Mouse (Mus musculus) liver, postnatal 0 days (tissue): ENCODE results near the gene Gm21663. TPM values are rescaled to one million over a fixed set of nuclear protein-coding genes. Genes with fewer than 3 reads are reported as not detected.
A peak's percentile ranks its signal among the peaks of the same experiment; 100 is the strongest.
"Not testable (repeated sequence)": the region's sequence is repeated elsewhere in the genome, so short reads cannot be mapped to it uniquely, and the experiment has no call there.

Experiments
- ATAC-seq: fragments of 200-750 bp; cut with Nextera tagmentation; 2 replicates; pipeline ENCODE4 v1.8.0; 2017; ENCODE audit warnings: mild to moderate bottlenecking, moderate library complexity
- DNase-seq: peaks from one replicate; pipeline ENCODE4 v3.0.0-alpha.2; 2016
- H3K27ac ChIP-seq: fragments of 300-500 bp; sonication (generic); 2 replicates; pipeline ENCODE4 v1.5.1; 2014; ENCODE audit warnings: antibody characterized with exemption, moderate library complexity, mild to moderate bottlenecking, low read depth
- H3K27me3 ChIP-seq: fragments of 300-500 bp; sonication (generic); 2 replicates; pipeline ENCODE4 v1.6.1; 2014; ENCODE audit warnings: low read length, control low read depth, mixed read lengths; ENCODE audit not compliant: insufficient read depth
- H3K36me3 ChIP-seq: fragments of 300-500 bp; sonication (generic); replicated peaks from 2 replicates; pipeline ENCODE4 v1.6.1; 2014; ENCODE audit warnings: mild to moderate bottlenecking, control low read depth, low read length, moderate library complexity, mixed read lengths; ENCODE audit not compliant: insufficient read depth
- H3K4me1 ChIP-seq: fragments of 300-500 bp; sonication (generic); 2 replicates; pipeline ENCODE4 v1.6.1; 2014; ENCODE audit warnings: antibody characterized with exemption, mild to moderate bottlenecking, control low read depth; ENCODE audit not compliant: insufficient read depth
- H3K4me2 ChIP-seq: fragments of 300-500 bp; sonication (generic); 2 replicates; pipeline ENCODE4 v1.6.1; 2014; ENCODE audit warnings: low read depth, mild to moderate bottlenecking, low read length, moderate library complexity, mixed read lengths
- H3K4me3 ChIP-seq: fragments of 300-500 bp; sonication (generic); 2 replicates; pipeline ENCODE4 v1.5.1; 2014; ENCODE audit warnings: low read depth, low read length
- H3K9ac ChIP-seq: fragments of 300-500 bp; sonication (generic); replicated peaks from 2 replicates; pipeline ENCODE4 v1.6.1; 2014; ENCODE audit warnings: mild to moderate bottlenecking, moderate library complexity
- H3K9me3 ChIP-seq: fragments of 300-500 bp; sonication (generic); 2 replicates; pipeline ENCODE4 v1.6.1; 2016; ENCODE audit warnings: mild to moderate bottlenecking, control low read depth, low read length, mixed read lengths
- WGBS: fragments of 180-500 bp; shearing (Covaris S2); extraction: QIAGEN DNeasy Blood & Tissue Kit; methylation state at CpG from one replicate; pipeline ENCODE4 v1.1.7; 2014; ENCODE audit not compliant: insufficient replicate concordance; 5-methylcytosine and 5-hydroxymethylcytosine counted together
- polyA plus RNA-seq: library from polyadenylated mRNA; unstranded; fragments of >200 nt; fragmentation: Nextera tagmentation; extraction: Ambion mirVana; gene quantifications from 2 replicates; pipeline ENCODE4 v1.2.1, GENCODE M21; 2015

Gene Gm21663
- not detected in 2 replicates for polyA plus RNA-seq

GRCm38 (mm10) chr5:25942281-25942680, at the start of gene Gm21663:
Gm21663 (minus strand) TSS chr5:25942381.
- not testable (repeated sequence) for H3K9ac ChIP-seq, ATAC-seq, H3K27ac ChIP-seq, H3K9me3 ChIP-seq, H3K4me2 ChIP-seq, H3K36me3 ChIP-seq, DNase-seq, H3K27me3 ChIP-seq, H3K4me3 ChIP-seq, H3K4me1 ChIP-seq
- 45% methylated on average over 2 of the region's 2 CpGs for WGBS

DNA sequence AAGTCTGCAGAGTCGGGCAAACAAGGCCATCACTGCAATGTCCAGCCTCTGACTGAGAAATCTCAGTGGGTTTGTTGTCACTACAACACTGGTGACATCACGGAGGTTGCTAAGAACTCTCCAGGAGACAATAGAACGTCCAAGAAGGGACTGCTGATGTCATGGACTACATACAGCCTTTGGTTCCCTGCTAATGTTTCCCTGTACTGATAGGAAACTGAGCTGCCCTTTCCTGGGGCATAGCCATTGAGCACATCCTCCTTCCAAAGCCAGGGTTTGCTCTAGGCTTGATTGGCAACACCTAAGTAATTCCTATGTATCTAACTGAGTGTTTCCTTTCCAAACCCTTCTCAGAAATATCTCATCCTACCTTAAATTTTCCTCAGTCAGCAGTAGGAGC, 46.4 kb upstream of the Gm21663 start, which contains the start of gene Gm21698:
Gm21698 (minus strand) TSS at position 101 of the 400 bp plus-strand sequence.
- not testable (repeated sequence) for H3K27me3 ChIP-seq, H3K4me2 ChIP-seq, H3K4me1 ChIP-seq, H3K9me3 ChIP-seq, H3K4me3 ChIP-seq, H3K9ac ChIP-seq, H3K27ac ChIP-seq, ATAC-seq, DNase-seq, H3K36me3 ChIP-seq
- no CpG with 5 or more reads among the region's 3 CpGs for WGBS

DNA sequence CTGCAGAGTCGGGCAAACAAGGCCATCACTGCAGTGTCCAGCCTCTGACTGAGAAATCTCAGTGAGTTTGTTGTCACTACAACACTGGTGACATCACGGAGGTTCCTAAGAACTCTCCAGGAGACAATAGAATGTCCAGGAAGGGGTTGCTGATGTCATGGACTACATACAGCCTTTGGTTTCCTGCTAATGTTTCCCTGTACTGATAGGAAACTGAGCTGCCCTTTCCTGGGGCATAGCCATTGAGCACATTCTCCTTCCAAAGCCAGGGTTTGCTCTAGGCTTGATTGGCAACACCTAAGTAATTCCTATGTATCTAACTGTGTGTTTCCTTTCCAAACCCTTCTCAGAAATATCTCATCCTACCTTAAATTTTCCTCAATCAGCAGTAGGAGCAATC, 30.4 kb upstream of the Gm21663 start, which contains the start of gene Gm21680:
Gm21680 (minus strand) TSS at position 101 of the 400 bp plus-strand sequence.
- no CpG with 5 or more reads among the region's 2 CpGs for WGBS
- H3K27ac ChIP-seq, H3K4me3 ChIP-seq, H3K36me3 ChIP-seq, H3K4me2 ChIP-seq, H3K9ac ChIP-seq, H3K27me3 ChIP-seq, H3K9me3 ChIP-seq, DNase-seq, ATAC-seq, H3K4me1 ChIP-seq: not testable (repeated sequence)

DNA sequence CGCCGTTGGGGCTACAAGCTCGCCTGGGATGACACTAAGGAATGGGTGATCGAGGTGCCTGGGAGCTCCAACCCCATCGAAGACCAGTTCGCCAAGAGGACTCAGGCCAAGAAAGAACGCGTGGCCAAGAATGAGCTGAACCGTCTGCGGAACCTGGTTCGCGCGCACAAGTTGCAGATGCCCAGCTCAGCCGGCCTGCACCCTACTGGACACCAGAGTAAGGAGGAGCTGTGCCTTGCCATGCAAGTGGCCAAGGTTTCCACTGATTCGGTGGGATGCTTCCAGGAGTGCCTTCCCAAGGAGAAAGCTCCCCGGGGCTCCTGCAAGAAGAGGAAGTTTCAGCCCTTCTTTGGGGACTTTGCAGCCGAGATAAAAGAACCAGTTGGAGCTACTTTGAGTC, 14.9 kb upstream of the Gm21663 start:
- H3K9ac ChIP-seq, H3K4me1 ChIP-seq, DNase-seq, H3K36me3 ChIP-seq, H3K9me3 ChIP-seq, ATAC-seq, H3K27me3 ChIP-seq, H3K27ac ChIP-seq, H3K4me2 ChIP-seq, H3K4me3 ChIP-seq: not testable (repeated sequence)
- 47% methylated on average over 16 of the region's 17 CpGs for WGBS

DNA sequence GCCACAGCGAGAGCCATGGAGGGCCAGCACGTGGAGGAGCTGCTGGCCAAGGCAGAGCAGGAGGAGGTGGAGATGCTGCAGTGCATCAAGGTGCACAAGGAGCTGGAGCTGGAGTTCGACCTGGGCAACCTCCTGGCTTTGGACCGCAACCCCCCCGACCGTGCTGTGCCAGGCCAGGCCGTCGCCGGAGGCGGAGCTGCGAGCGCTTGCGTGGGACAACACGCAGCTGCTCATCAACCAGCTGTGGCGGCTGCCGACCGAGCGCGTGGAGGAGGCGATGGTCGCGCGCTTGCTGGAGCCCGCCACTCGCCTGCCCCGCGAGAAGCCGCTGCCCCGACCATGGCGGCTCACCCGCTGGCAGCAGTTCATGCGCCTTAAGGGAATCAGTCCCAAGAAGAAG, 14.4 kb upstream of the Gm21663 start:
- H3K36me3 ChIP-seq, H3K4me1 ChIP-seq, H3K9me3 ChIP-seq, H3K4me3 ChIP-seq, H3K27ac ChIP-seq, H3K4me2 ChIP-seq, H3K27me3 ChIP-seq, H3K9ac ChIP-seq, ATAC-seq: not testable (repeated sequence)
- 24% methylated on average over 30 of the region's 32 CpGs for WGBS
- peak; percentile 15 for DNase-seq

- WGBS = 64% methylated on average over 2 of the region's 2 CpGs
Measured at GRCm38 (mm10) chr5:25954317-25954716, 12.1 kb upstream of the Gm21663 start, which contains the start of gene Gm21671. Gm21671 (minus strand) TSS chr5:25954417.

DNA sequence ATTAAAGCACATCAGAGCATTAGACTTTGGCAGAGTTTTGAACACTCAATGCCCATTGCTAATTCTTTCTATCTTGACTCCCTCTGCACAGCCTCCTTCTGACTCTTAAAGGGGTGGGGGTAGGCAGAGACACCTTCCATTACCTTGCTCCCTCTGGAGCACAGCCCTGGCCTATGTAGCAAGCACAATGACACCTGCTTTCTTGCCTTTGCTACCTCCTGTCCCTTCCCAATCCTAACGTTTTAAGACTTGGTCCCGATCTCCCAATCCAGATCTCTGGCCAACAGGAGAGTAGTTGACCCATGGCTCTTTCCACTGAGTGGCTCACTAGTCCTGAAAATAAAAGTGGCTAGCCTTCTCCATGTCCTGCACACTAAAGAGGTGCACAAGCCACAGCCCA, 3.2 kb upstream of the Gm21663 start:
- H3K4me3 ChIP-seq, ATAC-seq, H3K4me1 ChIP-seq, H3K9me3 ChIP-seq, H3K27me3 ChIP-seq, H3K4me2 ChIP-seq, H3K36me3 ChIP-seq, H3K9ac ChIP-seq, H3K27ac ChIP-seq: not testable (repeated sequence)
- DNase-seq = peak; percentile 11
- WGBS = 74% methylated on average over 2 of the region's 2 CpGs

More at GRCm38 (mm10) chr5:25954317-25954716, 12.1 kb upstream of the Gm21663 start, which contains the start of gene Gm21671:
- not testable (repeated sequence) for H3K9ac ChIP-seq, DNase-seq, H3K36me3 ChIP-seq, H3K4me2 ChIP-seq, H3K4me3 ChIP-seq, ATAC-seq, H3K9me3 ChIP-seq, H3K4me1 ChIP-seq, H3K27ac ChIP-seq, H3K27me3 ChIP-seq
